Comparison of ENCODE assay signal across 10 mouse cellular contexts in genomic region chr2:154412018-154412666, GRCm38 (mm10). TPM values are rescaled to one million over a fixed set of nuclear protein-coding genes. Genes with fewer than 3 reads are reported as not detected.
DNase-seq lines count a peak whose midpoint lies in the region; ATAC-seq and TF ChIP-seq lines count a peak whose summit lies in the region.
"Had no signal": no experiment of that assay in that cellular context is flagged by ENCODE, and none has a peak within 500 bp of the region (broad histone marks: within the 10 kb centered on the region; RNA-seq: fewer than 3 reads in every experiment).

No protein-coding gene starts in this region.

- no peaks in the 10 kb centered on the region for H3K9me3 ChIP-seq in liver, embryonic 14.5 days (ENCODE audit: control insufficient read depth, low read length)
- H3K9me3 ChIP-seq in embryonic facial prominence, embryonic 14.5 days (ENCODE audit: control insufficient read depth, low read length): no peaks in the 10 kb centered on the region
- H3K9me3 ChIP-seq: heart, embryonic 15.5 days; midbrain, embryonic 12.5 days had no signal

- H3K4me1 ChIP-seq in liver, embryonic 14.5 days (replicated peaks; ENCODE audit: control insufficient read depth in 2 of 2, insufficient read depth in 2 of 2, low read length in 1 of 2): peaks cover 3 to 5% of the 10 kb centered on the region in 2 experiments
- H3K4me1 ChIP-seq in embryonic facial prominence, embryonic 14.5 days (ENCODE audit: control insufficient read depth, insufficient read depth, low read length): 0 out of 2 replicates have a peak, but pooled peaks cover 4% of the 10 kb centered on the region

- DNase-seq in frontal cortex, adult 2 months (ENCODE audit: extremely low spot score in 1 of 2, low spot score in 1 of 2): peak; percentile 49 to 86
- DNase-seq in frontal cortex, postnatal 25 days (ENCODE audit: low spot score in 2 of 2): no peak
- DNase-seq in liver, embryonic 14.5 days (ENCODE audit: low read depth in 3 of 3, low spot score in 3 of 3): peak in 1 of 3 experiments; percentile 16
- DNase-seq in liver: no peak
- peak; percentile 78 for DNase-seq in MN1 (ENCODE audit: low spot score)
- peak; percentile 69 for DNase-seq in embryonic facial prominence, embryonic 14.5 days (ENCODE audit: low spot score)
- DNase-seq in naive thymus-derived CD4-positive, alpha-beta T cell, adult 2 months (ENCODE audit: low read depth): peak; percentile 61
- DNase-seq in spleen, postnatal 4 days (ENCODE audit: low spot score in 2 of 2): no peak

- H3K36me3 ChIP-seq in liver, embryonic 14.5 days (replicated peaks; ENCODE audit: control insufficient read depth, insufficient read depth, low read depth): no peaks in the 10 kb centered on the region
- no peaks in the 10 kb centered on the region for H3K36me3 ChIP-seq in embryonic facial prominence, embryonic 14.5 days (ENCODE audit: control insufficient read depth, insufficient read depth, low read length)
- H3K36me3 ChIP-seq: heart, embryonic 15.5 days; midbrain, embryonic 12.5 days had no signal

- H3K27me3 ChIP-seq in liver, embryonic 14.5 days (ENCODE audit: control insufficient read depth, insufficient read depth, low read length): peaks cover 14% of the 10 kb centered on the region
- peaks cover 4% of the 10 kb centered on the region; the same call in 1 of the 2 replicates for H3K27me3 ChIP-seq in embryonic facial prominence, embryonic 14.5 days (replicated peaks; ENCODE audit: control insufficient read depth, insufficient read depth, low read length)
- H3K27me3 ChIP-seq: heart, embryonic 15.5 days had no signal

- 60% methylated on average over 7 of the region's 7 CpGs for WGBS in liver, embryonic 14.5 days (ENCODE audit: insufficient replicate concordance)
- WGBS in embryonic facial prominence, embryonic 14.5 days: 65% methylated on average over 7 of the region's 7 CpGs

- ATAC-seq in liver, embryonic 14.5 days (ENCODE audit: insufficient read depth): no peak
- ATAC-seq in embryonic facial prominence, embryonic 14.5 days (ENCODE audit: low read depth): 0 out of 2 replicates have a peak, but pooled peaks have one; percentile 47

- no peak overlapping the region for H3K9ac ChIP-seq in liver, embryonic 14.5 days (replicated peaks)
- H3K9ac ChIP-seq in embryonic facial prominence, embryonic 14.5 days (ENCODE audit: low read depth, low read length): no peak overlapping the region
- H3K9ac ChIP-seq: heart, embryonic 15.5 days; midbrain, embryonic 12.5 days had no signal

- no peak for TF ChIP-seq EP300 in liver, embryonic 14.5 days (IDR thresholded peaks at IDR 0.05; ENCODE audit: low read depth)

- no peak overlapping the region for H3K4me2 ChIP-seq in liver, embryonic 14.5 days (ENCODE audit: low read depth)
- no peak overlapping the region for H3K4me2 ChIP-seq in embryonic facial prominence, embryonic 14.5 days (ENCODE audit: low read depth, low read length)
- H3K4me2 ChIP-seq: heart, embryonic 15.5 days; midbrain, embryonic 12.5 days had no signal

- TF ChIP-seq CTCF in liver, embryonic 14.5 days (IDR thresholded peaks at IDR 0.05; ENCODE audit: low read depth): peak; percentile 51

- no peak overlapping the region for H3K4me3 ChIP-seq in liver, embryonic 14.5 days (ENCODE audit: insufficient read depth in 1 of 2, low read depth in 2 of 2, low read length in 2 of 2)
- no peak overlapping the region for H3K4me3 ChIP-seq in embryonic facial prominence, embryonic 14.5 days (ENCODE audit: low read depth, low read length)
- H3K4me3 ChIP-seq: heart, embryonic 15.5 days; midbrain, embryonic 12.5 days had no signal

- H3K27ac ChIP-seq in liver, embryonic 14.5 days: no peak overlapping the region
- H3K27ac ChIP-seq in embryonic facial prominence, embryonic 14.5 days (replicated peaks; ENCODE audit: low read depth, low read length): no peak overlapping the region
- H3K27ac ChIP-seq: heart, embryonic 15.5 days; midbrain, embryonic 12.5 days had no signal

RNA-seq across cellular contexts. Expression of gene Snta1, which starts 4.2 kb away (rescaled TPM):
- polyA plus RNA-seq in frontal cortex, adult 2 months (2012; rRNA removed): 37.3 and 37.8 TPM in 2 replicates
- polyA plus RNA-seq in liver, embryonic 14.5 days (2012; rRNA removed): 1.5 and 1.6 TPM in 2 replicates
- 0.64 and 0.70 TPM in 2 replicates for polyA plus RNA-seq in liver, embryonic 14.5 days (2014; fragmentation: Nextera tagmentation; extraction: Ambion mirVana)
- 8.6 and 10.4 TPM in 2 replicates for polyA plus RNA-seq in embryonic facial prominence, embryonic 14.5 days (2014; fragmentation: Nextera tagmentation; extraction: Ambion mirVana)

RNA-seq across cellular contexts. Expression of gene Cbfa2t2, which starts 24.1 kb away (rescaled TPM):
- polyA plus RNA-seq in frontal cortex, adult 2 months (2012; rRNA removed): 26.5 and 31.7 TPM in 2 replicates
- 3.2 and 4.1 TPM in 2 replicates for polyA plus RNA-seq in liver, embryonic 14.5 days (2012; rRNA removed)
- polyA plus RNA-seq in liver, embryonic 14.5 days (2014; fragmentation: Nextera tagmentation; extraction: Ambion mirVana): 5.3 and 5.8 TPM in 2 replicates
- 31.3 and 31.5 TPM in 2 replicates for polyA plus RNA-seq in embryonic facial prominence, embryonic 14.5 days (2014; fragmentation: Nextera tagmentation; extraction: Ambion mirVana)

RNA-seq across cellular contexts. Expression of gene Cdk5rap1, which starts 39.3 kb away (rescaled TPM):
- polyA plus RNA-seq in frontal cortex, adult 2 months (2012; rRNA removed): 13.6 and 19.0 TPM in 2 replicates
- 7.5 and 10.0 TPM in 2 replicates for polyA plus RNA-seq in liver, embryonic 14.5 days (2012; rRNA removed)
- 4.2 and 9.5 TPM in 2 replicates for polyA plus RNA-seq in liver, embryonic 14.5 days (2014; fragmentation: Nextera tagmentation; extraction: Ambion mirVana)
- 16.4 and 24.1 TPM in 2 replicates for polyA plus RNA-seq in embryonic facial prominence, embryonic 14.5 days (2014; fragmentation: Nextera tagmentation; extraction: Ambion mirVana)

Comparison
In these comparisons a context has a peak if more than half of its experiments do, and no peak if none do; other contexts are left out.
1. DNase-seq: peak in frontal cortex, adult 2 months (2 of 2), MN1 (single experiment), embryonic facial prominence, embryonic 14.5 days (single experiment) and naive thymus-derived CD4-positive, alpha-beta T cell, adult 2 months (single experiment); none in frontal cortex, postnatal 25 days (0 of 2), liver (single experiment) and spleen, postnatal 4 days (0 of 2).